Mouse (Mus musculus): ENCODE measurements around the gene Ide.

DNA sequence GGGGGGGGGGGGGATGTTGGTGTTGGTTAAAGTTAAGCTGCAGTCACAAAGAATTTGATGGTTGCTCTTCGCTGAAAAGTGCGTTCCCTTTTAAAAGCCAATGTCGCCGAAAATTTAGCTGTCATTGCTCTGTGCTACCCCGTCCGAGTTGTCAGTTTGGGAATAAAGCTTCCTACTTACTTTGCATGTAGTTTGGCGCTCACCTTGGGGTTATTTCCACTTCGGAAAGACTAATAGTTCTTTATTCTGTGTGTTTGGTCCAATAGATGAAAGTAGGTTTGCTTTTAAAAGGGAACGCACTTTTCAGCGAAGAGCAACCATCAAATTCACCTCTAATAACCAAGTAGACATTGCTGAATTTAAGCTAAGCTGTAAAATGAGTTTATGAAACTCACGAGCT is 39.2 kb upstream of the Ide start:
- TF ChIP-seq CTCF (IDR thresholded peaks at IDR 0.05; ENCODE audit: control insufficient read depth, insufficient read depth, insufficient replicate concordance, low read depth, low read length) = no peak
- TF ChIP-seq POLR2A (IDR thresholded peaks at IDR 0.05; ENCODE audit: control insufficient read depth, low read depth, low read length) = no peak
